Mouse (Mus musculus) adrenal gland, adult 10 weeks (tissue): ENCODE measurements around the gene Cdc20b. TPM values are rescaled to one million over a fixed set of nuclear protein-coding genes. Genes with fewer than 3 reads are reported as not detected.

ENCODE experiments used
- polyA plus RNA-seq: library from polyadenylated mRNA; stranded (reverse); fragments of 350-450 nt; fragmentation: Illumina TruSeq; extraction: RNeasy Lipid Tissue Mini Kit (QIAGEN cat#74804); gene quantifications from one replicate; pipeline ENCODE4 v1.2.3, GENCODE M21; 2014; ENCODE audit warnings: low read depth, low replicate concordance

Cdc20b gene
- not detected for polyA plus RNA-seq

GRCm38 (mm10) chr13:113034950-113035421, at the start of gene Cdc20b:
Cdc20b (plus strand) TSS chr13:113035111.

DNA sequence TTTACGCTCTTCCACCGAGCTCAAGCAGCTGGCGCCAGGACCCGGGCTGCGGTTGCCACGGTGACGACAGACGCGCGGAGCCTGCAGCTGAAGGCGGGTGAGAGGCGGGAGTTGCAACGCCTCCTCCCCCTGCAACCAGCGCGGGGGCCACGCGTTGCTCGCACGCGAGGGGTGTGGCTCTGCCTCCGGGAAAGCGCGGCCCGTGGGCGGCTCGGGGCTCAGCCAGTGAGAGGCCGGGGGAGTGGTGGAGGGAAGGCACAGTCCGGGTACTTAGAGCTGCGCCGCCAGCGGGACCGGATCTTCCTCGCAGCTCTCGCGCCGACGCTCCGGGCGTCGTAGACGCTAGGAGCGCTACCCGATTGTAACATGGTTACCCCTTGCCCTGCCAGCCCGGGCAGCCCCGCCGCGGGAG, 47.4 kb upstream of the Cdc20b start, which contains the start of gene Ccno:
TSS of gene Ccno (plus strand) at position 271 of the 412 bp plus-strand sequence.

DNA sequence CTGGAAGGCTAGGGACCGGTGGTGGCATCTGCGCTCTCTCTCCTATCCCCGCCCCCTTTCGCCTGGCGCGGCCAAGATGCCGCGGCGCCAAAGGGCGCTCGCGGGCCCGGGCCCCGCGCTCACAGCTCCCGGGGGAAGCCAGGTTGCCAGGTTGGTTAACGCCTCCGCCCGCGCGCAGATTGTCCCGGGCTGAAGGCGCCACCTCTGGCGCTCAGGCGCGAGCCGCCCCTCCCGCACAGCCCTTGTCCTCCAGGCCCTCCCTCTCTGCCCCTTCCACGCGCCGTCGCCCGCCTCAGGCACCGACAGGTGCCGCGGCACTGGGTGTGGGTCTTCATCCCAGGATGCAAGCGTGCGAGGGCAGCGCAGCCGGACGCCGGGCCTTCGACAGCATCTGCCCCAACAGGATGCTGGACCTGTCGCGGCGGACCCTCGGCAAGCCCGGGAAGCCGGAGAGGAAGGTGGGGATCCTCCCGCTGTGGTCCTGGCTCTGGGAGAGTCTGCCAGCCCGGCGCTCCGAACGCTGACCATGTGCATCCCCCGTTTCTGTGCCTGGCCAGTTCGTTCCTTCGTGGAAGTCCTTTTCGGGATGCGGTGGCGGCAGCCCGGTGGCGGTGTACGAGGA, 41.3 kb upstream of the Cdc20b start, which contains the start of gene Mcidas:
TSS of gene Mcidas (plus strand) at position 315 of the 622 bp plus-strand sequence.

GRCm38 (mm10) chr13:113046211-113046883, 11.4 kb downstream of the Cdc20b start, which contains the start of gene Gpx8:
Gpx8 (minus strand) TSS chr13:113046410.

DNA sequence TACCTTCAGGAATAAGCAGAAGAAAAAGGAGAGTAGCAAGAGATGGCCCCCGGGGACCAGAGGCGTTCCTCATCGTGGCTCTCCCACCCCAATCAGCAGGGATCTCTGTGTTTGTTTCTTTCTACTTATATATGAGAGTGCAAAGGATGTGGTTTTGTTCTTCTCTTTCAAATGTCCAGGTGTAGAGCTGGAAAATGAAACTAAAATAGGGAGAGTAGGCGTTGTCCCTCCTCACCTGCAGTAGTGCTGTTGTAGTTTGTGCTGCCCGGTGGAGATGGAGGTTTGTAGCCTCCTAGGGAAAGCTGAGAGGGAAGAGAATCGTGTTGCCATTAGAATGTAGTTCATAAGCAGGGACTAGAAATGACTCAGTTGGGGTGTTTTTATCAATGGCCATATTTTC, 66.0 kb downstream of the Cdc20b start, which contains the start of gene Gzma:
TSS of gene Gzma (minus strand) at position 103 of the 400 bp plus-strand sequence.

Other genes with a start within 250 kb of the Cdc20b start
- gene Plpp1, start 234.3 kb upstream of the Cdc20b start, polyA plus RNA-seq = 735 TPM
- 122 TPM for gene Mtrex, start 107.7 kb upstream of the Cdc20b start, polyA plus RNA-seq
- 50.7 TPM for gene Dhx29, start 107.7 kb upstream of the Cdc20b start, polyA plus RNA-seq
- gene Ccno, start 47.3 kb upstream of the Cdc20b start, polyA plus RNA-seq = not detected
- not detected for gene Mcidas, start 41.3 kb upstream of the Cdc20b start, polyA plus RNA-seq
- 309 TPM for gene Gpx8, start 11.3 kb downstream of the Cdc20b start, polyA plus RNA-seq
- gene Gzma, start 65.9 kb downstream of the Cdc20b start, polyA plus RNA-seq = 5.0 TPM
- 55.2 TPM for gene Esm1, start 174.5 kb downstream of the Cdc20b start, polyA plus RNA-seq
- not detected for gene Gzmk, start 190.8 kb downstream of the Cdc20b start, polyA plus RNA-seq